Mouse (Mus musculus) forebrain, embryonic 13.5 days (tissue): Measurements from ENCODE around the gene Sbk3. TPM values are rescaled to one million over a fixed set of nuclear protein-coding genes. Genes with fewer than 3 reads are reported as not detected.

ENCODE experiments used
- ATAC-seq: fragments of 200-750 bp; cut with Nextera tagmentation; 2 replicates; pipeline ENCODE4 v1.8.0; 2017
- H3K27ac ChIP-seq: fragments of 300-500 bp; sonication (generic); 2 replicates; pipeline ENCODE4 v1.5.1; 2015; ENCODE audit warnings: inconsistent platforms, mild to moderate bottlenecking, moderate library complexity
- H3K27me3 ChIP-seq: fragments of 300-500 bp; sonication (generic); 2 replicates; pipeline ENCODE4 v1.6.1; 2015; ENCODE audit warnings: mild to moderate bottlenecking, inconsistent platforms
- H3K36me3 ChIP-seq: fragments of 300-500 bp; sonication (generic); 2 replicates; pipeline ENCODE4 v1.6.1; 2015; ENCODE audit warnings: mild to moderate bottlenecking, inconsistent platforms; ENCODE audit not compliant: poor library complexity, severe bottlenecking
- H3K4me1 ChIP-seq: fragments of 300-500 bp; sonication (generic); 2 replicates; pipeline ENCODE4 v1.6.1; 2015; ENCODE audit warnings: inconsistent platforms
- H3K4me2 ChIP-seq: fragments of 300-500 bp; sonication (generic); 2 replicates; pipeline ENCODE4 v1.6.1; 2015; ENCODE audit warnings: inconsistent platforms, mild to moderate bottlenecking, moderate library complexity
- H3K4me3 ChIP-seq: fragments of 300-500 bp; sonication (generic); 2 replicates; pipeline ENCODE4 v1.5.1; 2015; ENCODE audit warnings: mild to moderate bottlenecking, inconsistent platforms
- H3K9ac ChIP-seq: fragments of 300-500 bp; sonication (generic); 2 replicates; pipeline ENCODE4 v1.6.1; 2015; ENCODE audit warnings: mild to moderate bottlenecking, inconsistent platforms
- H3K9me3 ChIP-seq: fragments of 300-500 bp; sonication (generic); replicated peaks from 2 replicates; pipeline ENCODE4 v1.6.1; 2016; ENCODE audit warnings: inconsistent platforms
- WGBS: fragments of 180-500 bp; shearing (Covaris S2); methylation state at CpG from one replicate; pipeline ENCODE4 v1.1.7; 2015; 5-methylcytosine and 5-hydroxymethylcytosine counted together
- polyA plus RNA-seq: library from polyadenylated mRNA; unstranded; fragments of >200 nt; fragmentation: Nextera tagmentation; extraction: Ambion mirVana; gene quantifications from 2 replicates; pipeline ENCODE4 v1.2.1, GENCODE M21; 2015

The Sbk3 gene
- polyA plus RNA-seq, 1 experiment from 2014 or later = 0.19 TPM

DNA sequence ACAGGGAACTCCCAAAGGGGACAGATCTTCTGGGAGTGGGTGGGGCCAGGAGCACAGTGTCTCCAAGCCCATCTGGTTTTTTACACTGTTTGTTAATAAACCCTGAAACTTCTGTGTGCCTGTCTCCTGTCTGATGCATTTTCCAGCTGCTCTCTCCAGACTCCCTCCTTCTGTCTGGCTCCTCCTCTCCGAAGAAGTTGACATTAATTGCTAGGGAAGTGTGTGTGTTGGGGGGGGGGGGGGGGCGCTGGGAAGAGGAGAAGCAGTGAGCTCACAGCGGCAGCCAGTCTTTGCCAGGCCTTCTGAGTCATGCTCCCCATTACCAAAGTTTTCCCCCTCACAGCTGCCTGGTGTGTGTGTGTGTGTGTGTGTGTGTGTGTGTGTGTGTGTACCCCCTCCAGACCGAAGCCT is 46.1 kb downstream of the Sbk3 start:
- Histone ChIP-seq H3K9me3 (no peaks in the 10 kb centered on the region), H3K4me2 (peak overlapping the region; percentile 74), H3K36me3 (peaks cover 17% of the 10 kb centered on the region), H3K4me1 (peaks cover 58% of the 10 kb centered on the region), H3K9ac (peak overlapping the region; percentile 55; the same call in 1 of the 2 replicates), H3K4me3 (no peak overlapping the region), H3K27ac (peak overlapping the region; percentile 99), H3K27me3 (no peaks in the 10 kb centered on the region)
- ATAC-seq = no peak
- 0% methylated on average over 2 of the region's 4 CpGs for WGBS

DNA sequence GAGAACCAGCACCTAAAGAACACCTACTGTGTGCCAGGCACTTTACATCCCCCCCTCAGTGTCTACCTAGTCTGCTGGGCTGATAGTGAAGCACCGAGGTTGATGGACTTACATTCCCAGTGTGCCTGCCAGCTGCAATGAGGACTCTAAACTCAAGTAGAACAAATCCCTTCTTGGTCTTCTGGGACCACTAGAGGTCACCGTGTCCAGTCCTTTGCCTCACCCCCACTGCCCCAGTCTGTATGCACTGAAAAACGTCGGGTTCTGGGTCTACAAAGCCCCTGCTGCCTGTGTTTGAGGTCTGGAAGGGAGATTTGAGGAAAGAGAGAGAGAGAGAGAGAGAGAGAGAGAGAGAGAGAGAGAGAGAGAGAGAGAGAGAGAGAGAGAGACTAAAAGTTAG is 46.5 kb downstream of the Sbk3 start:
- H3K4me1 ChIP-seq = peaks cover 58% of the 10 kb centered on the region
- WGBS = 0% methylated on average over 4 of the region's 4 CpGs
- H3K27me3 ChIP-seq = no peaks in the 10 kb centered on the region

GRCm38 (mm10) chr7:4923586-4924364 is 47.2 kb downstream of the Sbk3 start:
- no peak for ATAC-seq
- Histone ChIP-seq H3K27ac (peak overlapping the region; percentile 99), H3K9ac (peak overlapping the region; percentile 73), H3K27me3 (no peaks in the 10 kb centered on the region), H3K4me2 (peak overlapping the region; percentile 74), H3K4me3 (peak overlapping the region; percentile 43), H3K36me3 (peaks cover 28% of the 10 kb centered on the region), H3K4me1 (peaks cover 58% of the 10 kb centered on the region), H3K9me3 (no peaks in the 10 kb centered on the region)
- 4% methylated on average over 37 of the region's 37 CpGs for WGBS

More for the DNA sequence above, 46.5 kb downstream of the Sbk3 start:
- Histone ChIP-seq H3K4me2 (peak overlapping the region; percentile 74), H3K9me3 (no peaks in the 10 kb centered on the region), H3K27ac (peak overlapping the region; percentile 99), H3K9ac (peak overlapping the region; percentile 73), H3K36me3 (peaks cover 21% of the 10 kb centered on the region), H3K4me3 (peak overlapping the region; percentile 43; the same call in 1 of the 2 replicates)
- ATAC-seq = no peak

DNA sequence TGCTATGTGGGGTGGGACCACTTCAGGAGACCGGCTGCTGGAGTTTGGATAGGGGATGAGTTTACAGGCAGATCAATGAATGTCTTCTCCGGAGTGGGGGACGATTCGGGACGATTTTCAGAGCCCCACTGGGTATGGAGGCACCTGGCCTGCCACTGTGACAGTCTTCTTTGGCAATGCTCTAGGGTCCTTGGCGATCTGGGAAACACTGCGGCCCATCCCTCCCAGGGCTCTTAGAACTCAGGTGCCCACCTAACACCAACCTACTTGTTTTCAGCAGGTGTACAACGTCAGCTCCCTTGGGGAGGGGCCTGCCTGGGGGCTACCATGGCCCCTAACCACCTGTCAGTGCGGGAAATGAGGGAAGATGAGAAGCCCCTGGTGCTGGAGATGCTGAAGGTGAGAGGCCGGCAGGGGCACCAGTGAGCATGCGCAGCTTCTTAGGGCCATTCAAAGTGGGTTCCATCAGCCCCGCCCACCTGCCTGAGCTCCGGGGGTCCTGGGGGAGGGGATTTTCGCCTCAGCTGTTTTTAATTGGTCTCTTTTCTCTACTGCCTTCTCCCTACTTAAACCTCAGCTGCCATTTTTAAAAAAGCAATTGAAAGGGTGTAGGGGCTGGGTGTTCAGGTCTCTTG is 47.9 kb downstream of the Sbk3 start:
- peak overlapping the region; percentile 73 for H3K9ac ChIP-seq
- H3K4me1 ChIP-seq = peaks cover 58% of the 10 kb centered on the region
- no peaks in the 10 kb centered on the region for H3K9me3 ChIP-seq
- peak; percentile 58 for ATAC-seq
- peaks cover 35% of the 10 kb centered on the region for H3K36me3 ChIP-seq
- peak overlapping the region; percentile 74 for H3K4me2 ChIP-seq
- peak overlapping the region; percentile 43 for H3K4me3 ChIP-seq
- H3K27me3 ChIP-seq = no peaks in the 10 kb centered on the region
- peak overlapping the region; percentile 99 for H3K27ac ChIP-seq
- WGBS = under 1% methylated on average over 14 of the region's 14 CpGs

GRCm38 (mm10) chr7:4922508-4922907 is 48.5 kb downstream of the Sbk3 start:
- peak overlapping the region; percentile 43 for H3K4me3 ChIP-seq
- H3K9ac ChIP-seq = peak overlapping the region; percentile 73
- peaks cover 62% of the 10 kb centered on the region for H3K4me1 ChIP-seq
- no peaks in the 10 kb centered on the region for H3K9me3 ChIP-seq
- 2% methylated on average over 14 of the region's 14 CpGs for WGBS
- ATAC-seq = peak; percentile 81
- H3K27ac ChIP-seq = peak overlapping the region; percentile 99
- peaks cover 41% of the 10 kb centered on the region for H3K36me3 ChIP-seq
- H3K4me2 ChIP-seq = peak overlapping the region; percentile 74
- no peaks in the 10 kb centered on the region for H3K27me3 ChIP-seq

GRCm38 (mm10) chr7:4921824-4922482 is 49.0 kb downstream of the Sbk3 start, which contains the start of gene Nat14:
Nat14 (plus strand) TSS chr7:4922028.
- Histone ChIP-seq H3K4me2 (peak within 1 kb of the TSS; percentile 74), H3K36me3 (peaks cover 43% of the 10 kb centered on the region), H3K27me3 (no peaks in the 10 kb centered on the region), H3K9ac (peak within 1 kb of the TSS; percentile 73), H3K27ac (peak within 1 kb of the TSS; percentile 99), H3K4me3 (peak within 1 kb of the TSS; percentile 43), H3K9me3 (no peaks in the 10 kb centered on the region), H3K4me1 (peaks cover 67% of the 10 kb centered on the region)
- ATAC-seq = no peak
- 21% methylated on average over 8 of the region's 8 CpGs for WGBS

DNA sequence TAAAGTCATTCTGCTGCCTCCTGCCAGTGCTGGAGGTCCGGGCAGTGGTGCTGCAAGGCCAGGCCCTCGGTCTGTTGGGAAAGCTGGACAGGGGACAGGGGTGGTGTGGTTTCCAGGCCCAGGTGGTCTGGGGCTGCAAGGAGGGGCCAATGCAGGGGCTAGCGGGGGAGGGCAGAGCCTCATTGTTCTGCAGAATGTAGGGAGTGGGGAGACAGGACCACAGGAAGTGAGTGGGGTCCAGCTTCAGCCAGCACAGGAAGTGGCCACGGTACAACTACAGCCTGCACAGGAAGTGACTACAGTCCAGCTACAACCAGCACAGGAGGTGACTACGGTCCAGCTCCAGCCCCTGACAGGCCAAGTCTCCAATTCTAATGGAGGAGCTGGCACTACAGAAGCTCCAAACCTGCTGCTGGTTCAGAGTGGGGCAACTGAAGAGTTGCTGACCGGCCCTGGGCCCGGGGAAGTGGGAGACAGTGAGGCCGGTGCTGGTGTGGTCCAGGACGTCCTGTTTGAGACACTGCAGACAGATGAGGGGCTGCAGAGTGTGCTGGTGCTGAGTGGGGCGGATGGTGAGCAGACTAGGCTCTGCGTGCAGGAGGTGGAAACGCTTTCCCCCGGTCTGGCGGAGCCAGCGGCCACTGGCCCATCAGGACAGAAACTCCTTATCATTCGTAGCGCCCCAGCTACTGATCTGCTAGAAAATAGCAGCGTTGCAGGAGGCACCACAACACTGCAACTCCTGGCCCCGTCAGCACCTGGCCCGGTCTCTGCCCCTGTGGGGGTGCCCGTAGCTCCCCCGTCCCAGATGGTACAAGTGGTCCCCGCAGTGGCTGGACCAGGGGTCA is 49.8 kb downstream of the Sbk3 start:
- no peak for ATAC-seq
- Histone ChIP-seq H3K27ac (peak overlapping the region; percentile 99), H3K4me2 (peak overlapping the region; percentile 74), H3K36me3 (peaks cover 43% of the 10 kb centered on the region), H3K9ac (peak overlapping the region; percentile 73), H3K4me1 (peaks cover 71% of the 10 kb centered on the region), H3K4me3 (no peak overlapping the region), H3K9me3 (no peaks in the 10 kb centered on the region), H3K27me3 (no peaks in the 10 kb centered on the region)
- 59% methylated on average over 23 of the region's 23 CpGs for WGBS

GRCm38 (mm10) chr7:4920496-4920895 is 50.5 kb downstream of the Sbk3 start:
- Histone ChIP-seq H3K4me2 (no peak overlapping the region), H3K9ac (peak overlapping the region; percentile 73; the same call in 1 of the 2 replicates)
- no peak for ATAC-seq

DNA sequence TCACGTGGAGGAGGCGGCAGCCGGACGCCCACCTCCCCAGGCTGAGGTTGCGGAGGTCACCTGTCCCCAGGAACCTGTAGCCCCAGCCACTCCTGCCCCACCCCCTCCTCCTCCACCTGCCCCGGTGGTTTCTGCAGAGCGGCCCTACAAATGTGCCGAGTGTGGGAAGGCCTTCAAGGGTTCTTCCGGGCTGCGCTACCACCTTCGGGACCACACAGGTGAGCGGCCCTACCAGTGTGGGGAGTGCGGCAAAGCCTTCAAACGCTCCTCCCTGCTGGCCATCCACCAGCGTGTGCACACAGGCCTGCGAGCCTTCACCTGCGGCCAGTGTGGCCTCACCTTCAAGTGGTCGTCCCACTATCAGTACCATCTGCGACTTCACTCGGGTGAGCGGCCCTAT is 51.0 kb downstream of the Sbk3 start:
- Histone ChIP-seq H3K9me3 (no peaks in the 10 kb centered on the region), H3K4me2 (no peak overlapping the region), H3K9ac (no peak overlapping the region), H3K4me1 (peaks cover 64% of the 10 kb centered on the region), H3K27ac (no peak overlapping the region), H3K27me3 (no peaks in the 10 kb centered on the region), H3K4me3 (no peak overlapping the region), H3K36me3 (peaks cover 43% of the 10 kb centered on the region)
- 88% methylated on average over 21 of the region's 21 CpGs for WGBS
- ATAC-seq = no peak

More at GRCm38 (mm10) chr7:4920496-4920895, 50.5 kb downstream of the Sbk3 start:
- Histone ChIP-seq H3K27me3 (no peaks in the 10 kb centered on the region), H3K9me3 (no peaks in the 10 kb centered on the region), H3K36me3 (peaks cover 43% of the 10 kb centered on the region), H3K4me1 (peaks cover 69% of the 10 kb centered on the region), H3K4me3 (no peak overlapping the region), H3K27ac (peak overlapping the region; percentile 99; the same call in 1 of the 2 replicates)
- WGBS = 87% methylated on average over 19 of the region's 19 CpGs

DNA sequence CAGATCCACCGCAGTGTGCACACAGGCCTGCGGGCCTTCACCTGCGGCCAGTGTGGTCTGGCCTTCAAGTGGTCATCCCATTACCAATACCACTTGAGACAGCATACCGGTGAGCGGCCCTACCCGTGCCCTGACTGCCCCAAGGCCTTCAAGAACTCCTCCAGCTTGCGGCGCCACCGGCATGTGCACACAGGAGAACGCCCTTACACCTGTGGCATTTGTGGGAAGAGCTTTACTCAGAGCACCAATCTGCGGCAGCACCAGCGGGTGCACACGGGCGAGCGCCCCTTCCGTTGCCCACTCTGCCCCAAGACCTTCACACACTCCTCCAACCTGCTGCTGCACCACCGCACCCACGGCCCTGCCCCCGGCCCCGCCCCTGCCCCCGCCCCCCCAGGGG is 51.9 kb downstream of the Sbk3 start:
- Histone ChIP-seq H3K36me3 (peaks cover 43% of the 10 kb centered on the region), H3K27me3 (no peaks in the 10 kb centered on the region), H3K9ac (no peak overlapping the region), H3K4me3 (no peak overlapping the region), H3K27ac (no peak overlapping the region), H3K4me1 (peaks cover 59% of the 10 kb centered on the region), H3K4me2 (no peak overlapping the region), H3K9me3 (no peaks in the 10 kb centered on the region)
- 80% methylated on average over 21 of the region's 21 CpGs for WGBS
- no peak for ATAC-seq

- H3K36me3 ChIP-seq = peaks cover 43% of the 10 kb centered on the region
- ATAC-seq = no peak
- H3K27me3 ChIP-seq = no peaks in the 10 kb centered on the region
- H3K27ac ChIP-seq = no peak overlapping the region
- peaks cover 55% of the 10 kb centered on the region for H3K4me1 ChIP-seq
- WGBS = 92% methylated on average over 15 of the region's 15 CpGs
- H3K4me2 ChIP-seq = no peak overlapping the region
- H3K9ac ChIP-seq = no peak overlapping the region
- no peaks in the 10 kb centered on the region for H3K9me3 ChIP-seq
- no peak overlapping the region for H3K4me3 ChIP-seq
Observed at GRCm38 (mm10) chr7:4918681-4919080, 52.3 kb downstream of the Sbk3 start.
